Mouse (Mus musculus): ENCODE measurements at regions not wholly inside any gene's neighbourhood (a gene's known extent, or its start where the extent isn't known, plus 50 kb on each side); places are given as distances from the start of the nearest gene placed in this dataset. TPM values are rescaled to one million over a fixed set of nuclear protein-coding genes. Genes with fewer than 3 reads are reported as not detected.

GRCm38 (mm10) chr2:139325501-139325900, 168.2 kb upstream of the Sptlc3 start:
- DNase-seq (ENCODE audit: low spot score): no peak
- intact Hi-C loops (cut with DNase I): no loop called here

DNA sequence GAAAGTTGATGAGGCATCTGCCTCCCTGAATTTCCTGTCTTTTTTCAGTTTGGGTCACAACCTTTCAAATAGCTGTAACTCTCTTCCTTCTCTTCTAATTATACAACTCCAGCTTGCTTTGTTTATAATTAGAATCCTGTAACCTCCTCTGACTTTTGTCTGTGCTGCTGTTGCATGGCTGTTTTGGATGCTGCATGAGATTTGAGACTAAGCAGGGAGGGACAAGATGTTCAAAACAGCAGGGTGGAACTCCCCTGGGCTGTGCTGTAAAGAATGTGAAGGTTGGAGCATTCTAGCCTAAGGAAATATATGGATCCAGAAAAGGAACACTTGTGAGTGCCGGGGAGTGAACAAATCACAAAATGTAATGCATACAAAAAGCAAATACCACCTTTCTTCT, 159.0 kb upstream of the Sptlc3 start:
- intact Hi-C loops (cut with DNase I): no loop called here
- no peak for DNase-seq (ENCODE audit: low spot score)

GRCm38 (mm10) chr2:139338240-139338639, 155.5 kb upstream of the Sptlc3 start:
- DNase-seq (ENCODE audit: low spot score): no peak
- intact Hi-C loops (cut with DNase I): no loop called here

DNA sequence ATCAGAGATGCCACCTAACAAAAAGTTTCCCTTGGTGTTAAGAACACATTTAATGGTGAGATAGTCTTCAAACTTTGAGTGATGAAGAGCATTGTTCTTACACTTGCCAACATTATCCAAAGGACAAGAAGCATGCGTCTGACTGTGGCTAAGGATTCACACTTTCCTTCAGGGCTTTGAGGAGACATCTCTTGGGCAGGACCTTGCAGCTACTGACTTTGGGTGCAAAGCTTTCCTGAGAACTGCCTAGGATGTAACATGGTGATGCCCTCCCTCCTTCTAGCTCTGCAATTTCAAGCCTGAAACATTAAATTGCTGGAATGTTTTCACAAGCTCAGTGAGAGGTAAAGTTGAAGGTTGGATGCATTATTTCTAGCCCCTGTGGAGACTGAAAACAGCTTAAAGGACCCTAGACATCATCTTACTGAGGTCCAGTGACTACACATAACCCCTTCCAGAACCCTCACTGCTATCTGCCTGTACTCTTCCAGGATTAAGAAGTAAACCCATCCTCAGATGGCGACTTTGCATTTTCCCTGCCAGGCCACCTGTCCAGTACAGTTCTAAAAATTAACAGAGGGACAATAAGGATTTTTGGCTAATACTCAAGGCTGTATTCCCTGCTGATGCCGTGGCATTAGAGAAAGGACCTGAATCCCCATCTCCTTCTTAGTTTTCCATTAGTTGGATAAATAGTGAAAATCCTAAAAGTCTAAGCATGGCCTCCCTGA, 137.3 kb upstream of the Sptlc3 start:
- intact Hi-C loops (cut with DNase I): no loop called here
- DNase-seq (ENCODE audit: low spot score): no peak

DNA sequence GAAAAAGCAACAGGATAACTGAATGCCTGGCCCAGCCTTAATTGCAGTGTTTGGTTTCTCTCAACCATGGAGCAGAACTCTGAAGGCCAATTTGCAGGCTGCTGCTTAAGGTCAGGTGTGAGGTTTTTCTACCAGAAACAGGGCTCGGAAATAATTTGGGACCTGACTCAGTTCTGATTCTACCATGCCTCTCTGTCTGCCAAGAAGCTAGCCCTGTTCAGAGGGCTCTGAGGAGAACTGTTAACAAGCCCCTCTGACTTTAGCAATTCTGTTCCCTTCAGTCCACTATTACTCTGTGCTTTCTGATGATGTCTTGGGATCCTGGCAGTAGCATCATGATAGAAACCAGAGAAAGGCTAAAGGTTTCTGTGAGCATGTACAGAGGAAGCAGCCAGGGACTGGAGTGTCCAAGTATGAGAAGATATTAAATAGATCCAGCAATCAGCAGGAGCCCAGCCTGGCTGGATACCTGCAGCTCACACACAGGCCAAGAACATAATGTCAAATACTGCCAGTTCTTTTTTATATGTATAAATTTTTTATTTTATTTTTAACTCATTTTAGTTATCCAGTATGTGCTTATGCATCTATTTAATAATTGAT, 131.4 kb upstream of the Sptlc3 start:
- DNase-seq (ENCODE audit: low spot score): no peak
- intact Hi-C loops (cut with DNase I): no loop called here

- intact Hi-C loops (cut with DNase I): no loop called here
- DNase-seq (ENCODE audit: low spot score): no peak
These were observed 123.6 kb upstream of the Sptlc3 start for GRCm38 (mm10) chr2:139370070-139370469.

- no peak for DNase-seq (ENCODE audit: low spot score)
- intact Hi-C loops (cut with DNase I): no loop called here
These were observed 113.4 kb upstream of the Sptlc3 start for GRCm38 (mm10) chr2:139380285-139380684.

- no peak for DNase-seq (ENCODE audit: low spot score)
- intact Hi-C loops (cut with DNase I): loop anchor here (2.0 kb wide), 1 partner anchor 197 kb away; no protein-coding TSS in a partner anchor
These were observed 112.1 kb upstream of the Sptlc3 start for GRCm38 (mm10) chr2:139381628-139382027.

DNA sequence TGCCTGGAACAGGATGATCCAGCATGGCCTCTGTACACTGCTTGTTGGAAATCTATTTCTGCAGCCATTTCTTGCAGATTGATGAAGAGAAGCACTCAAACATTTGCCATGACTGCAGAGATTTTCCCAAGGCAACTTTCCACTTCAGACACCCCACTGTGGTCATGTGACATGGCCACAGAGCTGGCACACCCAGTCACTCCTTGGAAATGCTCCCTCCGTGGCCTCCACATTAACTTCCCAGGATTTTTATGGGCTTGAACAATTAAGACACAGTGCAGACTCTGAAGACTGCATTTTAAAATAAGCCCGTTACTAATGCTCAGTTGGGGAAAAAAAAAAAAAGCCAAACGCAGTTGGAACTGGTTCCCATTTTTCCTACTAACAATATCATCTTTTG, 80.2 kb upstream of the Sptlc3 start:
- intact Hi-C loops (cut with DNase I): no loop called here
- no peak for DNase-seq (ENCODE audit: low spot score)

- intact Hi-C loops (cut with DNase I): no loop called here
- no peak for DNase-seq (ENCODE audit: low spot score)
These were observed 76.2 kb upstream of the Sptlc3 start for GRCm38 (mm10) chr2:139417506-139417905.

- DNase-seq (ENCODE audit: low spot score): no peak
These were observed 71.0 kb upstream of the Sptlc3 start for GRCm38 (mm10) chr2:139422678-139423077.

DNA sequence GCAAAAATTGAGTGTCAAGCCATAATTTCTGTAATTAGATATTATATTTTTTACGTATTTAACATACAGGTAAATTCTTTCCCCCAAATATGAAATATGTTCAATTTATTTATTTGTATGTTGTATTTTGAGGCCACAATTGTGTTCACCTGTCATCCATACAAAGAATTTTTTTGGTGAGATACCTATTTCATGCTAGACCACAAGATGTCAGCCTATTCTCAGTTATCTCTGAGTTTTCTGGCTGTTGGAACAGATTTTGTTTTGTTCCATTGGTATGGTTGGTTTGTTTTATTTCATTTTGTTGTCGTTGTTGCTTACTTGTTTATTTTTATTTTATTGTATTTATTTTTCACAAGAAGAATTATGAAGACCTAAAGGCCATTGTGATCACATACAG, 70.3 kb upstream of the Sptlc3 start:
- no peak for DNase-seq (ENCODE audit: low spot score)
- intact Hi-C loops (cut with DNase I): no loop called here

More at GRCm38 (mm10) chr2:139422678-139423077, 71.0 kb upstream of the Sptlc3 start:
- intact Hi-C loops (cut with DNase I): no loop called here

Small RNA genes lying in the stretch of these regions (microRNA-seq; reads per million reads assigned to microRNA genes)
- not detected for gene Mir1952
